Mouse (Mus musculus): Measurements from ENCODE around the gene Vps33a.

GRCm38 (mm10) chr5:123618558-123618957 is 45.7 kb upstream of the Vps33a start:
- TF ChIP-seq CTCF (IDR thresholded peaks at IDR 0.05; ENCODE audit: insufficient read depth, low read length) (no peak), POLR2A (IDR thresholded peaks at IDR 0.05; ENCODE audit: borderline replicate concordance, extremely low read depth, low read depth, low read length) (no peak)
